Mouse (Mus musculus): ENCODE measurements around the gene Rai1.

GRCm38 (mm10) chr11:60161146-60161874, 56.5 kb downstream of the Rai1 start:
- no peak for TF ChIP-seq MYOG (IDR thresholded peaks at IDR 0.05; ENCODE audit: control insufficient read depth, extremely low read depth, insufficient read length)
- no peak for TF ChIP-seq USF1 (IDR thresholded peaks at IDR 0.05; ENCODE audit: low read depth)
- TF ChIP-seq CTCF (IDR thresholded peaks at IDR 0.05; ENCODE audit: control insufficient read depth, insufficient read depth, insufficient read length), result no peak
